Mouse (Mus musculus) thymus, postnatal 10 days (tissue): Measurements from ENCODE around the gene Wdfy4.

Source experiments
- DNase-seq, 2 experiments: peaks; one replicate each; pipeline ENCODE4 v3.0.0; 2021; ENCODE audit warnings: low spot score in 2 of 2

Wdfy4 gene

DNA sequence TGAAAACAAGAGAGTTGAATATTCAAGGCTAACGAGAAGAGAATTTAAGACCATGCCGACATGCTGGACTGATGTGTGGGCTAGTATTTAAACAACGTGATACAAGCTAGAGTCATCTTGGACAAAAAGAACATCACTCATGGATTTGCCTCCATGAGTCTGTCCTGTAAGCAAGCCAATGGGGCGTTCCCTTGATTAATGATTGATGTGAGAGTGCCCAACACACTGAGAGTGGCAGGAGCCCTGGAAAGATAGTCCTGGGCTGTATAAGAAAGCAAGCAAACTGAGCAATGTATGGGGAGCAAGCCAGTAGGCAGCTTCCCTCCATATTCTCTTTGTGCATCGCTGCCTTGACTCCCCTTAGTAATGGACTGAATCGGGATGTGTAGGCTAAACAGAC, 106.7 kb downstream of the Wdfy4 start:
- DNase-seq: no peak

GRCm38 (mm10) chr14:33078110-33078509, 107.2 kb downstream of the Wdfy4 start:
- DNase-seq: no peak

DNA sequence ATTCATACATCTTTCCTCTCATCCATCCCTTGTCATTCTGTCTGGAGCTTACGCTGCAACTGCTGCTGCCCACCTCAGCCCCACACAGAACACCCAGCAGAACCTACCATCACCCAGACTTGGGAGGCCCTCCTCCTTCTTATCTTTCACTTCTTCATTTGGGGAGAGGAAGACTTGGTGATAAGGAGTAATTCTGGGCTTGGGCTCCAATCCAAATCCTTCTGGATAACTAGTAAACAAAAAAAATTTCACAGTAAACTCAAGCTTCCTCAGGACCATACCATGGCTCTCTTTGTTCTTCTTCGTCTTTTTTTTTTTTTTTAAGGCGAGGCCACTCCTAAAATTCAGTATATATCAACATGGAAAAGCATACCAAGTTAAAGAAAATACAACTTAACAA, 112.0 kb downstream of the Wdfy4 start:
- no peak for DNase-seq

DNA sequence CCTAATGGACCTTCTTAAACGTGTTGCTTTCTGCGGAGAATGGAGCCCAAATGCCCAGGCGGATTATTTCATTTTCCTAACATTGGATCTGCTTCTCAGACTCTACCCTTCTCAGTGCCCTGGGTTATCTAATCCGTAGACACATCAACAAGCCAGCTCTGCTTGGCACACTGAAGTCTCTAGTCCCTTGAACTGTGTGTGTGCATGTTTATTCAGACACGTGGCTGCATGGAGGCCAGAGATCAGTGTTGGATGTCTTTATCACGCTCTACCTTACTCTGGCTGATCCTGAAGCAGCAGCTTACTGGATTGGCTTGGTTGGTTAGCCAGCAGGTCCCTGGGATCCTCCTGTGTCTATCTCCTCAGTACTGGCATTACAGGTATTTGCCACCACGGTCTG, 113.0 kb downstream of the Wdfy4 start:
- DNase-seq: no peak

DNA sequence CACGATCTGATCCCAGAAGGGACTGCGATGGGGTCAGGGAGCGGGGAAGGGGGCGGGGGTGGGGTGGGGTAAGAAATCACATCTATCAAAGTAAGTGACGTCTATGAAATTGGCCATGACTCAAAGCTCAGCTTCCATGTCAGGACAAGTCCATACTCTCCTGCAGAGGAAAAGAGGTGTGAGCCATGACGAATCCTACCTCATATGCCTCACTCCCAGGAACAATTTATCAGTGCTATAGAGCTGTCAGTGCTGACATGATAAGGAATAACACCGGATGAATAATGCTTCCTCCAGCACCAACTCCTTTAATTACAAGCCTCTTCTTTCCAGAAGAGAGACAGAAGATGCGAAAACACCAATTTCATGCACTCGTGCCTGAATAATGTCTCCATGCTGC, 117.6 kb downstream of the Wdfy4 start:
- no peak for DNase-seq

GRCm38 (mm10) chr14:33062996-33063395, 122.3 kb downstream of the Wdfy4 start:
- no peak for DNase-seq

GRCm38 (mm10) chr14:33058881-33059660, 126.2 kb downstream of the Wdfy4 start:
- DNase-seq: no peak

DNA sequence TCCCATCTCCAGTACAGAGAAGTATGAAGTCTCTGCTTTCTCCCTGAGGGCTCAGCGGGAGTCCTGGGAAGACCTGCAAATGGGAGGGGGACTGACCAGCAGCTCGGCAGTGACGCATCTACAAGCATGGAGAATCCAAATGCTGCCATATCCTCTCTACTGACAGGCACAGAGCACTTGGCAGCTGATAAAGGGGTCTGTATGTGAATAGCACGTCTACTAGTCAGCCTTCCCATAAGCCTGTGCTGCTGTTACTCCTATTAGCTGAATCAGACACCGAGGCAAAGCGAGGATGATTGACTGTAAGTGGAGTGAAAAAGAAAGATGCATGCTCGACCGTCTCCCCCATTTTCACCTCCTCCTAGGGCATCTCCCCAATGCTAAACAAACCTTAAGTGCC, 131.9 kb downstream of the Wdfy4 start:
- DNase-seq: no peak

DNA sequence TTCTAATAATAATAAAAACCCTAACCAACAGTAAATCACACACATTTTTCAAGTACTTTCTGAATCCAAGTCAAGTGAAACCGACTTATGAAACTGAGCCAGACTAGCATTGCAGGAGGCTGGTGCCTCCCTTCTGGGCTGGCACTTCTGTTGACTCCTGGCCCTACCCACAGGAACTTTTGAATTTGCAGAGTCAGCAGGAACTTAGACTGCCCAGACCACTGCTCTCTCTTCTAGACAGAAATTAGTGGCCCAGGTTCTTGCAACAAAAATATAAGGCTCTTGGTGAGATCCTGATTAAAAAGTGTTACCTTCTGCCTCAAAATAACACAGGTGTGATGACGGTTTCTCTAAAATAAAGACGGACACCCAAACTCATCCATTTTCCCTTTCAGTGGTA, 140.1 kb downstream of the Wdfy4 start:
- no peak for DNase-seq

GRCm38 (mm10) chr14:33036811-33037210, 148.5 kb downstream of the Wdfy4 start:
- no peak for DNase-seq

- no peak for DNase-seq
Measured at GRCm38 (mm10) chr14:33035386-33035785, 149.9 kb downstream of the Wdfy4 start.

GRCm38 (mm10) chr14:33033424-33033823, 151.9 kb downstream of the Wdfy4 start:
- DNase-seq: no peak

DNA sequence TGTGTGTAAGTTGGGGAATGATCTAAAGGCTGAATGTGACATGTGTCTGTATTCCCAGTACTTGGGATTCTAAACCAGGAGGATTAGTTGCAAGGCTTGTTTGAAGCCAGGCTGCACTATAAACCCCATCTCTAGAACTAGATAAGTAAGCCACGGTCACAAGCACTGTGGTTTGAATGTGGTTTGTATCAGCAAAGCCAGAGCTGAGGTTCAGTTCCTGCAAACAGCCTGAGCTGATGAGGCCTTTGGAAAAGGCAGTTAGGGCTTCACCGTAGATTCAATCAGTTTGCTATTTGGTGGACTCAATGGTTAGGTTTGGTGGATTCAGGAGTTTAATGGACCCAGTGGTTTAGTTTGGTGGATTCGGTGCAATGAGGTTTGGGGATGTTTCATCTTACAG, 154.5 kb downstream of the Wdfy4 start:
- no peak for DNase-seq

DNA sequence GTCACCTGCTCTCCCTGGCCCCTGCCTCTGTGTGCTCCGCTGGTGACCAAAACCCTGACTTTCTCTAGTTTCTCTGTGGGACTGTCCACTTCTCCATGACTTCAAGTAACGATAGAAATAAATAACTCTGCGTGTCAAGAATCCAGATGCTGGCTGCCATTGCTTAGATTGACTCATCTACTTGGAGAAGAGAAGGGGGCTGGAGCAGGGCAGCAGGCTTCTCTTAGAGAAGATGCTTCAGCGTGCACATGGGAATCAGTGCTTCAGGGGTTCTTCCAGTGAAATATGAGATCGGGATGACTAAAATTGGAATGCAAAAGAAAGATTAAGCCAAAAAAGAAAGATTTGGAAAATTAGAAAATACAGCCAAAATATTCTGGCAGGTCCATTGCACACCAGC, 165.7 kb downstream of the Wdfy4 start:
- no peak for DNase-seq

DNA sequence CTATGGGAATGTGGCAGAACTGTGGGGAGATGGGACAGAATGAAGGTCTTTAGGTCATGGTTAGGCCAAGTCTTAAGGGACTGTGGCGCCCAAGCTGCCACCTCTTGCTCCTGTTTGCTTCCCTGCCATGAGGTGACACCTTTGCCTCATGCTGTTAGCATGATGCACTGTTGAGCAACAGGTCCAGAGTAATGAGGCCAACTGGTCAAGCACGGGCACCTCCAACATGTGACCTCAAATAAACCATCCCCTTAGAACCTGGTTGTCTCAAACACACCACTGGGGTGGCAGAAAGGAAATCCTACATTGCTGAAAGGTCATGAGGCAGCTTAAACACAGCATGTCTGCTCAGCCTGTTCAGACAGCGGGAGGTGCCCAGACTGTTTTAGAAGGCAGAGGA, 166.3 kb downstream of the Wdfy4 start:
- DNase-seq: no peak

DNA sequence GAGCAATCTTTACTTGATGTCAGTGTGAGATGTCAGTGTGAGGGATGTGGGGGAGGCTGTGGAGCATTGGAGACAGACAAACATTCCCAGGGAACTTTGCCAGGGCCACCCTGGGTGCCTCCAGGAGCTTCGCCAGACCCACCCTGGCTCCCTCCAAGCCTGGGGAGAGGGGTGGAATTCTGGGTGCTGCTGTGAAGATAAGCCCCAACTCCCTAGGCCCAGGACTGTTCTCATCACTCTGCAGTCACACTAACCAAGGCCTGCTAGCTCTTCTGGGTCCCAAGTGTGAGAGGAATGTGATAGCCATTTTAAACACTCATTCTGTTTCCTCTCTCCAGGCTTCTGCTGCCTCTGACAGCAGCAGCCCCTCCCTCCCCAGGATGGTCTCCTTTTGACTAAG, 177.7 kb downstream of the Wdfy4 start:
- no peak for DNase-seq

GRCm38 (mm10) chr14:33005114-33005513, 180.2 kb downstream of the Wdfy4 start:
- DNase-seq: no peak

DNA sequence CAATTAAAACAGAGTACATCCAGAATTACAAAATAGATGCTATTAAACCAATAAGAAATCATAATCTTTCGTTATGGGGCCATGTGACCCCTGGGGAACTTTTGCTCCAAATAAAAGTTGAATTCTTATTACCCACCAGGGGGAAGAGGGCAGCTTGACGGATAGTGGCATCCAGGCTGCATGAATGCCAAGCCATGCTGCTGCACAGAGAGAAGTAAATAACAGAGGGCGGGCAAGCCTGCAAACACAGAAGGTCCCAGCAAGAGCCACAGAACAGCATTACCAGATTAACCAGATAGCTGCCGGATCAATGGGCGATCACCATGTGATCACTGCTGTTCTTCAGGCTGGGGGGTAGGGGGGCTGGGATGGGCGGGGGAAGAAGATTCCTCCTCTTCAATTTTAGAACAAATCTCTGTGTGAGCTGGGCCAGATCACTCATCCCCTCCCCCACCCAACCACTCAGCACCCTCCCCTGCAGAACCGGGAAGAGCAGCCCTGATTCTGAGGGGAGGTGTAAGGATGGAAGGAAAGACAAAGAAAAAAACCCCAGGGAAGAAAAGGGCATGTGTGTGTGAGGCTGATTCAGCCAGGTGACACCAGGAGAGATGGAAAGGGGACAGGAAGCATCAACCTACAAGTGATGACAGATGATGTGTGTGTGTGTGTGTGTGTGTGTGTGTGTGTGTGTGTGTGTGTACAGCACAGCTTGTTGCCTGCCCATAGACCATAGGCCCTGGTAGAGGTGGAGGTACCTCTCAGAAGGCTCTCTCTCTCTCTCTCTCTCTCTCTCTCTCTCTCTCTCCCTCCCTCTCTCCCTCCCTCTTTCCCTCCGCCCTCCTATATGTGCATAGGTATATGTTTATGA, 185.0 kb downstream of the Wdfy4 start:
- DNase-seq: no peak

DNA sequence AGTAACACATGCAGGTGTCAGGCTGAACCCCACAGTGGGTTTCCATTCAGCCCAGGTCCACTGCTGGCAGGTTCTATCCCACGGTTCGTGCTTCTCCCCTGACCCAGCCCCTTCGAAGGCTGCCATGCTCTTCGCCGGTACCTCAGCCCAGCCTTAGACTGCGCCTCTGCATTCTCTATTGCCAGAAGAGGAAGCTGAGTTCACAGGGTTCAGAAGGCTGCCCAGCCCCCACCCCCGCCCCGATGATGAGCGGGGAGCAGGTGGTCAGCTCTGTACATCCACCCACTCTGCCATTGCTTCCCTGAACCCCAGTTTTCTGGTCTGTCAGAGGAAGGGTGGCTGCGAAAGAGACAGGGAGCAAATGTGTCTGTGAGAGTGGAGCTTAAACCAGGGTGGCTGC, 185.8 kb downstream of the Wdfy4 start:
- DNase-seq: no peak

GRCm38 (mm10) chr14:32994954-32995636, 190.2 kb downstream of the Wdfy4 start:
- no peak for DNase-seq

DNA sequence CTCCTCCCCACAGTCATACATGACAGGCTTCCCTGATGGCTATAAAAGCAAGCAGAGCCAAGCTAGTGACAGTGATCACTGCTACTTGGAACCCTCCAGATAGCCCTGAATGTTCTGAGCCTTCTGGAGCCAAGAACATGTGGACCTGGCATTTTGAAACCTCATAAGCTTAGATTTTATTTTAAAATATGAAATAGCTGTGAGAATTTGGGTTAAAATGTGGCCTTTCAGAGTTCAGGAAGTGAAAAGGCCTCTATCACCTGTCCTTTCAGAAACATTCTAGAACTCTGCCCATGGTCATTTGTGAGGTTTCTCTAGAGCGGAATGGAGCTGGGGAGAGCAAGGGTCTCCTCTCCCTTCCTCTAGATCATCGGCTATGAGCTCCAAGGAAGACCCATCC, 194.2 kb downstream of the Wdfy4 start, which contains the start of gene Lrrc18:
Lrrc18 (plus strand) TSS at position 301 of the 400 bp plus-strand sequence.
- DNase-seq: no peak

DNA sequence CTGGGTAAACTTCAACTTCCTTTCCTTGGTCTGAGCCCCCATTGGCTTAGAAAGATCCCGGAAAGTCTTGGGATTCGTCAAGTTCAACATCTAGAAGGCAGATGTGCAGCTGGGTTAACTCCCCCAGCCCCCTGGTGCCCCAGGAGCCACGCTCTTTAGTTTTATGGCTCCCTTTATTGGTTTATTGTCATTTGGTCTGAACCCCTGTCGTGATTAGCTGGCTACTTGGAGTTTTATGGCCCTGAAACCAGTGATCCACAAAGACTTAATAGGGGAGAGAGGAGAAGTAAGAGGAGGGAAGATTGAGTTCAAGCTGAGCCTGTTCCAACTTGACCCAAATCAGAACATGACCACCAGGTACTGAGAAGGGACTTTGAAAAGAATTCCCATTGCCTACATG, 198.6 kb downstream of the Wdfy4 start:
- no peak for DNase-seq
